Mouse (Mus musculus) lung, embryonic 14.5 days (tissue): ENCODE data around the gene Gabrd. TPM values are rescaled to one million over a fixed set of nuclear protein-coding genes. Genes with fewer than 3 reads are reported as not detected.

Source experiments
- ATAC-seq: fragments of 200-750 bp; cut with Nextera tagmentation; 2 replicates; pipeline ENCODE4 v1.8.0; 2017; ENCODE audit warnings: mild to moderate bottlenecking, moderate TSS enrichment, moderate library complexity; ENCODE audit not compliant: insufficient read depth
- DNase-seq: peaks from one replicate; pipeline ENCODE4 v3.0.0-alpha.2; 2015
- H3K27ac ChIP-seq: fragments of 300-500 bp; sonication (generic); 2 replicates; pipeline ENCODE4 v1.5.1; 2014; ENCODE audit warnings: low read depth, mild to moderate bottlenecking, moderate library complexity
- H3K27me3 ChIP-seq: fragments of 300-500 bp; sonication (generic); 2 replicates; pipeline ENCODE4 v1.6.1; 2014; ENCODE audit warnings: low read length, control low read depth; ENCODE audit not compliant: insufficient read depth
- H3K36me3 ChIP-seq: fragments of 300-500 bp; sonication (generic); 2 replicates; pipeline ENCODE4 v1.6.1; 2014; ENCODE audit warnings: control low read depth; ENCODE audit not compliant: insufficient read depth
- H3K4me1 ChIP-seq: fragments of 300-500 bp; sonication (generic); 2 replicates; pipeline ENCODE4 v1.6.1; 2014; ENCODE audit warnings: antibody characterized with exemption, control low read depth; ENCODE audit not compliant: insufficient read depth
- H3K4me2 ChIP-seq: fragments of 300-500 bp; sonication (generic); 2 replicates; pipeline ENCODE4 v1.6.1; 2014; ENCODE audit warnings: mild to moderate bottlenecking
- H3K4me3 ChIP-seq: fragments of 300-500 bp; sonication (generic); 2 replicates; pipeline ENCODE4 v1.5.1; 2014; ENCODE audit warnings: low read depth, low read length
- H3K9ac ChIP-seq: fragments of 300-500 bp; sonication (generic); 2 replicates; pipeline ENCODE4 v1.6.1; 2014
- H3K9me3 ChIP-seq: fragments of 300-500 bp; sonication (generic); 2 replicates; pipeline ENCODE4 v1.6.1; 2016; ENCODE audit warnings: low read depth, low read length, control low read depth
- CTCF ChIP-seq: IDR thresholded peaks from 2 replicates; pipeline ENCODE4 v1.5.1; 2016; ENCODE audit warnings: antibody characterized with exemption, low read depth
- WGBS: fragments of 180-500 bp; shearing (Covaris S2); extraction: QIAGEN DNeasy Blood & Tissue Kit; methylation state at CpG from one replicate; pipeline ENCODE4 v1.1.7; 2014; 5-methylcytosine and 5-hydroxymethylcytosine counted together
- polyA plus RNA-seq: library from polyadenylated mRNA; unstranded; fragments of >200 nt; fragmentation: Nextera tagmentation; extraction: Ambion mirVana; gene quantifications from 2 replicates; pipeline ENCODE4 v1.2.1, GENCODE M21; 2014

Gabrd gene
- polyA plus RNA-seq, 1 experiment from 2014 or later: not detected

- ATAC-seq (no peak), DNase-seq (no peak)
- no peak overlapping the region for H3K27ac ChIP-seq
- WGBS: 48% methylated on average over 3 of the region's 3 CpGs
- no peaks in the 10 kb centered on the region for H3K4me1 ChIP-seq
- TF ChIP-seq CTCF: no peak
- no peaks in the 10 kb centered on the region for H3K36me3 ChIP-seq
- no peak overlapping the region; the same call in 1 of the 2 replicates for H3K9ac ChIP-seq
- H3K4me3 ChIP-seq: no peak overlapping the region
- no peak overlapping the region for H3K4me2 ChIP-seq
- H3K9me3 ChIP-seq: no peaks in the 10 kb centered on the region
- H3K27me3 ChIP-seq: peaks cover 25% of the 10 kb centered on the region
Observed at GRCm38 (mm10) chr4:155344299-155344600, 53.7 kb downstream of the Gabrd start.

- H3K4me3 ChIP-seq: no peak overlapping the region
- no peak for DNase-seq
- no peak for TF ChIP-seq CTCF
Observed at GRCm38 (mm10) chr4:155343415-155344298, 54.3 kb downstream of the Gabrd start.

GRCm38 (mm10) chr4:155336284-155337050 is 61.4 kb downstream of the Gabrd start:
- Histone ChIP-seq H3K36me3 (no peaks in the 10 kb centered on the region), H3K4me2 (no peak overlapping the region), H3K27me3 (no peaks in the 10 kb centered on the region), H3K4me1 (no peaks in the 10 kb centered on the region), H3K27ac (no peak overlapping the region), H3K4me3 (no peak overlapping the region), H3K9ac (no peak overlapping the region), H3K9me3 (no peaks in the 10 kb centered on the region)
- 82% methylated on average over 12 of the region's 12 CpGs for WGBS
- DNase-seq (no peak), ATAC-seq (no peak)
- TF ChIP-seq CTCF: no peak

More at GRCm38 (mm10) chr4:155343415-155344298, 54.3 kb downstream of the Gabrd start:
- H3K4me1 ChIP-seq: no peaks in the 10 kb centered on the region
- peaks cover 25% of the 10 kb centered on the region for H3K27me3 ChIP-seq
- no peak overlapping the region for H3K4me2 ChIP-seq
- H3K27ac ChIP-seq: no peak overlapping the region
- no peaks in the 10 kb centered on the region for H3K9me3 ChIP-seq
- ATAC-seq: no peak
- no peak overlapping the region for H3K9ac ChIP-seq
- H3K36me3 ChIP-seq: no peaks in the 10 kb centered on the region
- 77% methylated on average over 14 of the region's 14 CpGs for WGBS

Other genes starting within 250 kb of the Gabrd start
- gene Ski, start 175.5 kb downstream of the Gabrd start, polyA plus RNA-seq: 23.7 and 25.8 TPM in 2 replicates
- gene Faap20, start 148.3 kb downstream of the Gabrd start, polyA plus RNA-seq: 81.2 and 83.9 TPM in 2 replicates
- gene Prkcz, start 36.8 kb downstream of the Gabrd start, polyA plus RNA-seq: 12.7 and 13.4 TPM in 2 replicates
- gene Cfap74, start 11.1 kb upstream of the Gabrd start, polyA plus RNA-seq: 1.8 TPM in 2 replicates
- not detected in 2 replicates for gene Tmem52, start 71.0 kb upstream of the Gabrd start, polyA plus RNA-seq
- gene Gnb1, start 93.2 kb upstream of the Gabrd start, polyA plus RNA-seq: 570 and 585 TPM in 2 replicates
- gene Nadk, start 164.3 kb upstream of the Gabrd start, polyA plus RNA-seq: 85.0 and 90.5 TPM in 2 replicates
- 9.5 and 9.7 TPM in 2 replicates for gene Slc35e2, start 203.3 kb upstream of the Gabrd start, polyA plus RNA-seq
- gene Cdk11b, start 226.7 kb upstream of the Gabrd start, polyA plus RNA-seq: 56.3 and 58.7 TPM in 2 replicates
- not detected in 2 replicates for gene Gm10563, start 247.3 kb upstream of the Gabrd start, polyA plus RNA-seq